Mouse (Mus musculus) midbrain, embryonic 16.5 days (tissue): ENCODE measurements around the gene Arfrp1. TPM values are rescaled to one million over a fixed set of nuclear protein-coding genes. Genes with fewer than 3 reads are reported as not detected.

Experiments
- ATAC-seq: fragments of 200-750 bp; cut with Nextera tagmentation; 2 replicates; pipeline ENCODE4 v1.8.0; 2017; ENCODE audit warnings: moderate TSS enrichment
- H3K27ac ChIP-seq: fragments of 300-500 bp; sonication (generic); 2 replicates; pipeline ENCODE4 v1.5.1; 2014; ENCODE audit warnings: mild to moderate bottlenecking, low read length, mixed read lengths
- H3K27me3 ChIP-seq: fragments of 300-500 bp; sonication (generic); 2 replicates; pipeline ENCODE4 v1.6.1; 2014; ENCODE audit warnings: low read depth, low read length, mixed read lengths; ENCODE audit not compliant: control insufficient read depth, insufficient read depth
- H3K36me3 ChIP-seq: fragments of 300-500 bp; sonication (generic); 2 replicates; pipeline ENCODE4 v1.6.1; 2014; ENCODE audit warnings: mild to moderate bottlenecking, low read length, moderate library complexity, mixed read lengths; ENCODE audit not compliant: control insufficient read depth, insufficient read depth
- H3K4me1 ChIP-seq: fragments of 300-500 bp; sonication (generic); 2 replicates; pipeline ENCODE4 v1.6.1; 2014; ENCODE audit warnings: mild to moderate bottlenecking, low read length, mixed read lengths; ENCODE audit not compliant: control insufficient read depth, insufficient read depth
- H3K4me2 ChIP-seq: fragments of 300-500 bp; sonication (generic); 2 replicates; pipeline ENCODE4 v1.6.1; 2014; ENCODE audit warnings: mild to moderate bottlenecking, low read length, mixed read lengths
- H3K4me3 ChIP-seq: fragments of 300-500 bp; sonication (generic); 2 replicates; pipeline ENCODE4 v1.5.1; 2014; ENCODE audit warnings: low read depth, mild to moderate bottlenecking, low read length, moderate library complexity, mixed read lengths
- H3K9ac ChIP-seq: fragments of 300-500 bp; sonication (generic); 2 replicates; pipeline ENCODE4 v1.6.1; 2014; ENCODE audit warnings: low read depth, low read length, mixed read lengths
- H3K9me3 ChIP-seq: fragments of 300-500 bp; sonication (generic); replicated peaks from 2 replicates; pipeline ENCODE4 v1.6.1; 2014; ENCODE audit warnings: mild to moderate bottlenecking, low read length, mixed read lengths; ENCODE audit not compliant: control insufficient read depth, poor library complexity, severe bottlenecking
- WGBS: fragments of 180-500 bp; shearing (Covaris S2); extraction: QIAGEN DNeasy Blood & Tissue Kit; methylation state at CpG from one replicate; pipeline ENCODE4 v1.1.7; 2014; 5-methylcytosine and 5-hydroxymethylcytosine counted together
- polyA plus RNA-seq: library from polyadenylated mRNA; unstranded; fragments of >200 nt; fragmentation: Nextera tagmentation; extraction: Ambion mirVana; gene quantifications from 2 replicates; pipeline ENCODE4 v1.2.1, GENCODE M21; 2015

The Arfrp1 gene
- polyA plus RNA-seq, 1 experiment from 2014 or later = 84.7 TPM

DNA sequence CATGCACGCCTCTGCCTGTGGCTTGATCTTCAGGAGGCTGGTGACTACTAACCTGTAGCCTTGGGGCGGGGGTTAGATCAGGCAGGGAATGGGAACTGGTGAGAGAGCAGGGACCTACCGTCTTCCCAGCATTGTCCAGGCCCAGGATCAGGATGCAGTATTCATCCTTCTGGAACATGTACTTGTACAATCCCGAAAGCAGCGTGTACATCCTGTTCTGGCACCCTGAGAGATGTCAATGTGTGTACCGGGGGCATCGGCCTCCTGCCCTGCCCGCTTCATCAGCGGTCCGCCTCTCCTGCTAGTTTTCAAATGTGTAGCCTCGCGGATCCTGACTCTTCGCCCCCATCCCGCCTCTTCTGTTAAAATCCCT is 731 bp downstream of the Arfrp1 start:
- Histone ChIP-seq H3K4me2 (peak overlapping the region; percentile 98), H3K9me3 (no peaks in the 10 kb centered on the region), H3K9ac (peak overlapping the region; percentile 90), H3K27ac (peak overlapping the region; percentile 94), H3K36me3 (peaks cover 17% of the 10 kb centered on the region), H3K4me3 (peak overlapping the region; percentile 91), H3K27me3 (no peaks in the 10 kb centered on the region), H3K4me1 (peaks cover 39% of the 10 kb centered on the region)
- 13% methylated on average over 14 of the region's 14 CpGs for WGBS
- ATAC-seq = 0 out of 2 replicates have a peak, but pooled peaks have one; percentile 27

GRCm38 (mm10) chr2:181363946-181364345 is 1.3 kb downstream of the Arfrp1 start:
- WGBS = 78% methylated on average over 3 of the region's 3 CpGs
- ATAC-seq = no peak
- Histone ChIP-seq H3K4me3 (peak overlapping the region; percentile 91), H3K27ac (no peak overlapping the region), H3K9ac (peak overlapping the region; percentile 90), H3K27me3 (no peaks in the 10 kb centered on the region), H3K9me3 (no peaks in the 10 kb centered on the region), H3K4me1 (peaks cover 34% of the 10 kb centered on the region), H3K4me2 (peak overlapping the region; percentile 98), H3K36me3 (peaks cover 22% of the 10 kb centered on the region)

DNA sequence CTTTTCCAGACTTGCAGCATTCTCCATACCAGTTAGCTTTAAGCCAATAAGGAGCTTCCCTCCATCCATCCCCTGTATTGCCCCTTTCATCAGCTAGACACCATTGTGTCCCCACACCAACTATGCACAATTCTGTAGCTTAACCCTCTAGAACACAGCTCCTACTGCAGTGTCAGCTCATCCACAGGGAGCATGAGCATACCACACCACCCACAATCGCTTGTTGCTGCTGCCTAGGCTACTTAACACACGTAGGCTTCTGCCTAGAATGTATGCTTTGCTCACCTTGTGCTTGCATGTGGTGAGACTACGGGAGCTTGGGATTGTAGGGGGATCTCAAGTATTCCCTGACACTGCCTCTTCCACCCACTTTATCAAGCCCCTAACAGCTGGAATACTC is 8.4 kb downstream of the Arfrp1 start:
- Histone ChIP-seq H3K36me3 (peaks cover 18% of the 10 kb centered on the region), H3K4me1 (no peaks in the 10 kb centered on the region), H3K9me3 (no peaks in the 10 kb centered on the region), H3K4me2 (no peak overlapping the region), H3K27ac (no peak overlapping the region), H3K27me3 (no peaks in the 10 kb centered on the region), H3K4me3 (no peak overlapping the region), H3K9ac (no peak overlapping the region)
- ATAC-seq = no peak
- 83% methylated on average over 3 of the region's 3 CpGs for WGBS

- H3K9ac ChIP-seq = no peak overlapping the region
- no peak overlapping the region for H3K4me3 ChIP-seq
- ATAC-seq = no peak
- 95% methylated on average over 6 of the region's 6 CpGs for WGBS
- H3K4me1 ChIP-seq = no peaks in the 10 kb centered on the region
- H3K36me3 ChIP-seq = peaks cover 28% of the 10 kb centered on the region
- no peak overlapping the region for H3K27ac ChIP-seq
- H3K4me2 ChIP-seq = no peak overlapping the region
- H3K9me3 ChIP-seq = no peaks in the 10 kb centered on the region
- no peaks in the 10 kb centered on the region for H3K27me3 ChIP-seq
These were observed 22.4 kb downstream of the Arfrp1 start for GRCm38 (mm10) chr2:181342766-181343165.

GRCm38 (mm10) chr2:181340426-181340825 is 24.8 kb downstream of the Arfrp1 start:
- H3K27me3 ChIP-seq = no peaks in the 10 kb centered on the region
- ATAC-seq = no peak
- no peak overlapping the region for H3K4me3 ChIP-seq
- H3K36me3 ChIP-seq = peaks cover 25% of the 10 kb centered on the region
- no peak overlapping the region for H3K9ac ChIP-seq
- H3K9me3 ChIP-seq = no peaks in the 10 kb centered on the region
- 80% methylated on average over 4 of the region's 4 CpGs for WGBS
- no peak overlapping the region for H3K27ac ChIP-seq
- H3K4me2 ChIP-seq = no peak overlapping the region
- no peaks in the 10 kb centered on the region for H3K4me1 ChIP-seq

DNA sequence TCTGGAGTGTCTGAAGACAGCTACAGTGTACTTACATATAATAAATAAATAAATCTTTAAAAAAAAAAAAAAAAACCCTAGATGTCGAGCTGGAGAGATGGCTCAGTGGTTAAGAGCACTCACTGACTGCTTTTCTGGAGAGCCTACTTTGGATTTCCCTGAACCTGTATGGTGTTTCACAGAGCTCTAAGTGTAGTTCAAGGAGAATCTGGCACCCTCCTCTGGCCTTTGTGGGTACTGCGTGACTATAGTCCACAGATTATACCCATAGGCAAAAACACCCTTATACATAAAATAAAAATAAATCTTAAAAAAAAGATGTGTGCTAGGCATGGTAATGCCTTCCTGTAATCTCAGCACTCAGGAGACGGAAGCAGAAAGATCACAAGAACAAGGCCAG is 31.2 kb downstream of the Arfrp1 start:
- ATAC-seq = no peak
- 58% methylated on average over 3 of the region's 3 CpGs for WGBS

DNA sequence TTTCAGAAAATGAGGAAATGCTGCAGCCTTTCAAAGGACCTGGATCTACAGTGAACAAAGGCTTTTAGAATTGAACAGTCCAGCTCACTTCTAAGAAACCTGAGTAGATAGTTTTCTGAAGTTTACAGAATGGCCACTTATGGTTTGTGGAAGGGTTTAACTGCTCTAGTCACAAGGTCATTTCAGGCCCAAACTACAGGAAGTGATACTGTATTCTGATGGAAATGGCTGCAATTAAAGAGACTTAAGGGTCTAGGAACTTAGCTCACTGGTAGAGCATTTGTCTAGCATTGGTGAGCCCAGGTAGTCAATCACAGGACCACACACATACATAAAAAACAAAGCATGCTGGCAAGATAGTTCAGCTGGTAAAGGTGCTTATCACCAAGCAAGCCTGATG is 32.7 kb downstream of the Arfrp1 start:
- Histone ChIP-seq H3K36me3 (peaks cover 6% of the 10 kb centered on the region), H3K27ac (no peak overlapping the region), H3K9ac (no peak overlapping the region), H3K27me3 (no peaks in the 10 kb centered on the region), H3K4me2 (no peak overlapping the region), H3K9me3 (no peaks in the 10 kb centered on the region), H3K4me1 (no peaks in the 10 kb centered on the region), H3K4me3 (no peak overlapping the region)
- ATAC-seq = no peak

More for the DNA sequence above, 31.2 kb downstream of the Arfrp1 start:
- peaks cover 6% of the 10 kb centered on the region for H3K36me3 ChIP-seq
- H3K4me2 ChIP-seq = no peak overlapping the region
- no peaks in the 10 kb centered on the region for H3K9me3 ChIP-seq
- H3K27ac ChIP-seq = no peak overlapping the region
- no peak overlapping the region for H3K4me3 ChIP-seq
- no peak overlapping the region for H3K9ac ChIP-seq
- no peaks in the 10 kb centered on the region for H3K27me3 ChIP-seq
- H3K4me1 ChIP-seq = no peaks in the 10 kb centered on the region

GRCm38 (mm10) chr2:181326098-181326497 is 39.1 kb downstream of the Arfrp1 start:
- Histone ChIP-seq H3K27me3 (no peaks in the 10 kb centered on the region), H3K27ac (no peak overlapping the region), H3K9ac (no peak overlapping the region), H3K4me2 (no peak overlapping the region), H3K36me3 (peaks cover 24% of the 10 kb centered on the region), H3K4me1 (no peaks in the 10 kb centered on the region), H3K9me3 (no peaks in the 10 kb centered on the region), H3K4me3 (no peak overlapping the region)
- WGBS = 91% methylated on average over 2 of the region's 2 CpGs
- ATAC-seq = no peak

GRCm38 (mm10) chr2:181322136-181322535 is 43.1 kb downstream of the Arfrp1 start:
- Histone ChIP-seq H3K4me1 (peaks cover 9% of the 10 kb centered on the region), H3K36me3 (peaks cover 17% of the 10 kb centered on the region), H3K9ac (no peak overlapping the region), H3K9me3 (no peaks in the 10 kb centered on the region), H3K4me2 (no peak overlapping the region), H3K27ac (no peak overlapping the region), H3K4me3 (no peak overlapping the region), H3K27me3 (no peaks in the 10 kb centered on the region)
- 79% methylated on average over 5 of the region's 5 CpGs for WGBS
- ATAC-seq = no peak
